Mouse (Mus musculus) heart, embryonic 11.5 days (tissue): ENCODE measurements around the gene Igf2r. TPM values are rescaled to one million over a fixed set of nuclear protein-coding genes. Genes with fewer than 3 reads are reported as not detected.

ENCODE experiments used
- ATAC-seq: fragments of 200-750 bp; cut with Nextera tagmentation; replicated peaks from 2 replicates; pipeline ENCODE4 v1.8.0; 2017; ENCODE audit warnings: moderate library complexity; ENCODE audit not compliant: insufficient number of reproducible peaks, low FRiP score, low TSS enrichment
- H3K27ac ChIP-seq: fragments of 300-500 bp; sonication (generic); 2 replicates; pipeline ENCODE4 v1.5.1; 2014; ENCODE audit warnings: mild to moderate bottlenecking, low read depth, low read length
- H3K27me3 ChIP-seq: fragments of 300-500 bp; sonication (generic); 2 replicates; pipeline ENCODE4 v1.6.1; 2014; ENCODE audit warnings: mild to moderate bottlenecking, low read length, mixed read lengths; ENCODE audit not compliant: control insufficient read depth, insufficient read depth
- H3K36me3 ChIP-seq: fragments of 300-500 bp; sonication (generic); 2 replicates; pipeline ENCODE4 v1.6.1; 2014; ENCODE audit warnings: mild to moderate bottlenecking, low read length, moderate library complexity, mixed read lengths; ENCODE audit not compliant: control insufficient read depth, insufficient read depth
- H3K4me1 ChIP-seq: fragments of 300-500 bp; sonication (generic); 2 replicates; pipeline ENCODE4 v1.6.1; 2014; ENCODE audit warnings: low read length; ENCODE audit not compliant: control insufficient read depth, insufficient read depth
- H3K4me2 ChIP-seq: fragments of 300-500 bp; sonication (generic); 2 replicates; pipeline ENCODE4 v1.6.1; 2014; ENCODE audit warnings: mild to moderate bottlenecking, moderate library complexity
- H3K4me3 ChIP-seq: fragments of 300-500 bp; sonication (generic); 2 replicates; pipeline ENCODE4 v1.5.1; 2014; ENCODE audit warnings: low read depth, low read length
- H3K9ac ChIP-seq: fragments of 300-500 bp; sonication (generic); 2 replicates; pipeline ENCODE4 v1.6.1; 2014; ENCODE audit warnings: mild to moderate bottlenecking, low read depth, low read length, moderate library complexity
- H3K9me3 ChIP-seq: fragments of 300-500 bp; sonication (generic); replicated peaks from 2 replicates; pipeline ENCODE4 v1.6.1; 2016; ENCODE audit warnings: low read length; ENCODE audit not compliant: control insufficient read depth
- WGBS: fragments of 180-500 bp; shearing (Covaris S2); extraction: QIAGEN DNeasy Blood & Tissue Kit; methylation state at CpG from one replicate; pipeline ENCODE4 v1.1.7; 2014; ENCODE audit not compliant: insufficient replicate concordance; 5-methylcytosine and 5-hydroxymethylcytosine counted together
- polyA plus RNA-seq: library from polyadenylated mRNA; unstranded; fragments of >200 nt; fragmentation: Nextera tagmentation; extraction: Ambion mirVana; gene quantifications from 2 replicates; pipeline ENCODE4 v1.2.1, GENCODE M21; 2014

Gene Igf2r
- polyA plus RNA-seq, 1 experiment from 2014 or later, result 199 TPM

DNA sequence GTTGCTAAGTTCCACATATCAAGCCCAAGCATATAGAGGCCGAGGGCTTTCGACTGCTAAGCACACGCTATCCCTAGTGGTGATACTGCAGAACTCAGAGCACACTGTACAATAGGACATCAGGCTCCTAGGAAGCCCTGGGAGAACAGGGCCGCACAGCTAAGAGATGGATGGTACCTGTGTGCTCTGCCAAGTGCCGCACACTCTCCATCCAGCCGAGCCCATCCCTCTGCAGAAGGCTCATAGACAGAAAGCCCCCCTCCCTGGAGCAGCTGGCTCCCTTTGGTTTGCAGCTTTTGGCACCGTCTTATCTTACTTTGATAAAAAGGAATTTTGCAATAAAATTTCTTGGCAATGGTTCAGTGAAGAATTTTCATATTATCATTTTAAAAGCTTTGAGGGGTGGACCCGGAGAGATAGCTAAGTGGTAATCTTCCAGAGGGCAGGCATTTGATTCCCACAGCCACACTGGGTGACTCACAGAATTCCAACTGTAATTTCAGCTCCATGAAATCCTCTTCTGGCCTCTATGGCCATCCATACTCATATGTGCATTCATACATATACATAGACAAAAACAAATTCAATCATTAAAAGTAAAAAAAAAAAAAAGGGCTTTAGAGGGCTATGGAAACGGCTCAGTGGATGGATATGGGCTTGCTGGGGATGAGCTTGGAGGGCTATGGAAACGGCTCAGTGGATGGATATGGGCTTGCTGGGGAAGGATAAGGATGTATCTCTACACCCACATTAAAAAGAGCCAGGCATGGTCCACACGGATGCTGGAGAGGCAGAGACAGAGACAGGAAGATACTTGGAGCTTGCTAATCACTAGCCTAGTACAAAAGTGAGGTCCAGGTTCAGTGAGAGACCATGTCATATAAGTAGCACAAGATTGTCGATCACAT is 30.2 kb upstream of the Igf2r start:
- 55% methylated on average over 12 of the region's 12 CpGs for WGBS
- H3K4me2 ChIP-seq, result no peak overlapping the region
- no peaks in the 10 kb centered on the region for H3K27me3 ChIP-seq
- no peak overlapping the region for H3K9ac ChIP-seq
- no peaks in the 10 kb centered on the region for H3K36me3 ChIP-seq
- ATAC-seq, result peak; percentile 69; the same call in 1 of the 2 replicates
- H3K27ac ChIP-seq, result peak overlapping the region; percentile 81
- no peak overlapping the region for H3K4me3 ChIP-seq
- H3K4me1 ChIP-seq, result peaks cover 24% of the 10 kb centered on the region
- no peaks in the 10 kb centered on the region for H3K9me3 ChIP-seq

DNA sequence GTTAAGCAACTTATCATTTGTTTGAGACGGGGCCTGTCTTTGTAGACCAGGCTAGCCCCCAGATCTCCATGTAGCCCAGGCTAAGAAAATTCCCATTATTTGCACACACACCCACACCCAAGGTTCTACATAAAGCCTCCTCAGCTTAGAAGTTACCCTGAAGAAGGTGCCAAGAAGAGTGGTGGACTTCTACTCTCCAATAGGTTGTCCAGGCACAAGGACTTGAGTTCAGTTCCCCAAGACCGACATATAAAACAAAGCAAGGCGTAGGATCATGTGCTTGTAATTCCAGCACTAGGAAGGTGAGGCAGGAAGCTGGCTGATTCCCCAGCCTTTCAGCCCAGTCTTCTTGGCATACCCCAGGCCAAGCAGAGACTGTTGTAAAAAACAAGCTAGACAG is 29.1 kb upstream of the Igf2r start:
- Histone ChIP-seq H3K4me3 (no peak overlapping the region), H3K4me2 (no peak overlapping the region), H3K4me1 (peaks cover 35% of the 10 kb centered on the region), H3K27ac (peak overlapping the region; percentile 81), H3K27me3 (no peaks in the 10 kb centered on the region), H3K36me3 (no peaks in the 10 kb centered on the region), H3K9me3 (no peaks in the 10 kb centered on the region), H3K9ac (no peak overlapping the region)
- WGBS, result 89% methylated on average over 3 of the region's 3 CpGs
- ATAC-seq, result no peak

DNA sequence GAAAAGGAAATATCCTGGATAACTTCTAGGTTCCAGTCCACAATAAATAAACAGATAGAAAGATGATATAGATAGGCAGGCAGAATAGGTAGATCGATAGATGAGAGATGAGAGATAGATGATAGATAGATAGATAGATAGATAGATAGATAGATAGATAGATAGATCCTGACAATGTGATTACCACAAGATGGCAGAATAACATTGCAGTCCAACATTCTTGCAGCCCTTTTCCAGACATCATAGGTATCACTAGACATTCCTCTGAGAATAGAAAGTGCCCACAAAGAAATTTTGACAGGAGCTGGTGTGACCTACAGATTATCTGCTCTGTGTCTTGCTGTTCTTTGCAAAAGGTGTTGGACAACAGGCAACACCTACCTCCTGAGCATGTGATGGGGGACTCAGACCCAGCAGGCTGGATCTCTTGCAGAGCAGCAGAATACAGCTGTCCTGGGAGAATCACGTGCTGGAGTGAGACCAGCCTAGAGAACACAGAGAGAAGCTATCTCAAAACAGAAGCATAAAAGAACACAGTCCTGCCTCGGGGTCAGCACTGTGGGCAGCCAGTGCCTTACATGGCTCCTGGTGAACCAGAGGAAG is 28.1 kb upstream of the Igf2r start:
- H3K9me3 ChIP-seq, result no peaks in the 10 kb centered on the region
- H3K4me1 ChIP-seq, result peaks cover 43% of the 10 kb centered on the region
- no peaks in the 10 kb centered on the region for H3K36me3 ChIP-seq
- H3K27ac ChIP-seq, result peak overlapping the region; percentile 81
- no peak overlapping the region for H3K4me3 ChIP-seq
- 46% methylated on average over 3 of the region's 3 CpGs for WGBS
- 0 out of 2 replicates have a peak, but pooled peaks have one; percentile 4 for ATAC-seq
- no peaks in the 10 kb centered on the region for H3K27me3 ChIP-seq
- no peak overlapping the region for H3K4me2 ChIP-seq
- H3K9ac ChIP-seq, result no peak overlapping the region

DNA sequence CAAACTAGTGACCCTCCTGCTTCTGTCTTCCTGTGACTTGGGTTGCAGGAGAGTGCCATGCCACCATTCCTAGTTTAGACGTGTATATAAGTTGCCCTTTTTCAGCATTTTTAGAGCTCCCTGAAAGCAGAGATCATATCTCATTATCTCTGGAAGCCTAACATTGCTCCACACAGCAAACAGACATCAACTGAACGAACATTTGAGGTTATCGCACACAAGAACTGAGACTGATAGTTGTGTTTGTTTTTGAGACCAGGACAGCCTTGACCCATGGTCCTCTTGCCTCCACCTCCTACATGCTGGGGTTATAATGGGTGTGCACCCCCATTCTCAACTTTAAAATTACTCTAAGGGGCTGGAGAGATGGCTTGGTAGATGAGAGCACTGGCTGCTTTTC is 27.2 kb upstream of the Igf2r start:
- Histone ChIP-seq H3K27ac (peak overlapping the region; percentile 41), H3K9me3 (no peaks in the 10 kb centered on the region), H3K27me3 (no peaks in the 10 kb centered on the region), H3K4me3 (no peak overlapping the region), H3K9ac (no peak overlapping the region), H3K36me3 (no peaks in the 10 kb centered on the region), H3K4me1 (peaks cover 50% of the 10 kb centered on the region), H3K4me2 (no peak overlapping the region)
- WGBS, result 58% methylated on average over 3 of the region's 3 CpGs
- ATAC-seq, result no peak

DNA sequence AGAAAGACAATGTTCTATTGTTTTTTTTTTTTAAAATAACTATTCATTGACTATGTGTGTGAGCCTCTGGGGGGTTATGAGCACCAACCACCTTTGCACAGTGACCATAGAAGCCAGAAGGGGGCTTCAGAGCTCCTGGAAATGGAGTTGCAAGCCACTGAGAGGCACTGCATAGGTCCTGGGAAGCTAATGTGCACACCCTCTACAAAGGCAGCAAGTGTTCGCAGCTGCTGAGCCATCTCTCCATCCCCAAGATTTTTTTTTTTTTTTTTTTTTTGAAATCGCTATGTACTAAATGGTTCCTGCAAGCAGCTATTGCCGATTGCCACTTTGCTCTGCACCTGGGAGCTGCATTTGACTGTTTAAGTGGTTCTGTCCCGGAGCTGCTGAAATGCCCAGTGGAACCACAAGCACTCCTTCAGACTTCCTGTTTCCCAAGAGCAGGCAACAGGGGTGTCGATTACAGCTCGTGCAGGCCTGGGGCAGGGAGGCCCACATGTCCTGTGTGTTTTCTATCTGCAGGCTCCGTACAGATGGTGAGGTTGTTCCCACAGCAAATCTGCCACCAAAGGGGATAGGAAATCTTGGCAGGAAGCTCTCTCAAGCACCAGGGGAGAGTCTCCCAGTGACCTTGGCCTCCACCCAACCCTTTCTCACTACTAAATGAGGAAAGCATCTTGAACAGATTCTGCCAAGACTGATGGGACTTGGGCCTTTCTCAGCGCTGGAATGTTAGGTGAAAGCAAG is 24.4 kb upstream of the Igf2r start:
- Histone ChIP-seq H3K27me3 (no peaks in the 10 kb centered on the region), H3K9me3 (no peaks in the 10 kb centered on the region), H3K4me3 (no peak overlapping the region), H3K9ac (no peak overlapping the region), H3K27ac (peak overlapping the region; percentile 82), H3K36me3 (no peaks in the 10 kb centered on the region), H3K4me2 (no peak overlapping the region), H3K4me1 (peaks cover 59% of the 10 kb centered on the region)
- ATAC-seq, result 0 out of 2 replicates have a peak, but pooled peaks have one; percentile 15
- WGBS, result 34% methylated on average over 8 of the region's 8 CpGs

DNA sequence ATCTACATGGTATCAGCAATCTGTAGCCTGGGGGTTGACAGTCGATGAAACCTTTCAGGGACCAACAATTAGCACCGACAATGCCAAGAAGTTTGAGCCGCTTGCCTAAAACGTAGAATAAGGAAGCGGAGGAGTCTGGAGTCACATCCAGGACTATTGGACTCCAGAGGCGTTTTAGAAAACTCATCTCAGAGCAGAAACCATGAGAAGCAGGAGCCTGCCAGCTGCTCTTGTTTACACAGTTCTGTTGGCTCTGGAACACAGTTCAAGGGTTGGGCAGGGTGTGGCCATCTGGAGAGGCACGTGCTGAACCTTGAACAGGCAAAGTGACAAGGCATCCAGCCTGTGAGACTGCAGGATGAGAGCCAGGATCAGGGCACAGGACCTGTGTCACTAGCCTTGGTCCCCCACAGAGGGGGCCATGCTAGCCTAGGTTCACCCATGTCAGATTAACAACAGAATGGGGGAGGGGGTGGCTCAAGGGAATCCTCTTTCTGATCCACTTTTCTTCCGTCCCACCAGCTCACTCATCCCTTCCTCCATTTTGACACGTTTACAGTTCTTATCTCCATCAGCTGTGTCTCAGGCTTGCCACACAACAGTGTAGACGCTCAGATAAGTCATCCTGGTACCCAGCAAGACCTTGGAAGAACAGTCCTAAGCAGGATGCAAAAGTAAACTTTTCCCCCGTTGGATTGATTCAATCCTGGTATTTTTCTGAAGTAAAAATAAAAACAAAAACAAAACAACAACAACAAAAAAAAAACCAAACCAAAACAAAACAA is 23.1 kb upstream of the Igf2r start:
- 46% methylated on average over 11 of the region's 11 CpGs for WGBS
- no peak for ATAC-seq
- H3K27me3 ChIP-seq, result no peaks in the 10 kb centered on the region

DNA sequence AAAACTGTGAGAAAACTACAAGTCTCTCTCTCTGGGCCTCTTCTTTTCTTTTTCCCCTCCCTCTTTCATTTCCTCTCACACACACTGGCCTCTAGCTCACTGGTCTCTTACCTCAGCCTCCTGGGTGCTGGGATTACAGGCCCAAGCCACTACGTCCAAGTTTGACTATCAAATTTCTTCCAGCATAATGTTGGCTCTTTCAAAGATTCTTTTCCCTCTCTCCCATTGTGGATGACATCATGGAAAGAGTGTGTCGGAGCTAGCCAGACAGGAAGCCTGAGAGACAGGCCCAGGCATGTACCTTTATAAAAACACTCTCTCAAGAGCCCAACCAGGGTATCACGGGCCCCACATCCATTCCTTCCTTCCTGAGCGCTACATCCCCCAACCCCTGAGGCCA is 22.0 kb upstream of the Igf2r start:
- Histone ChIP-seq H3K9ac (peak overlapping the region; percentile 13; the same call in 1 of the 2 replicates), H3K4me3 (no peak overlapping the region), H3K27ac (peak overlapping the region; percentile 98), H3K4me1 (peaks cover 48% of the 10 kb centered on the region), H3K27me3 (no peaks in the 10 kb centered on the region), H3K4me2 (peak overlapping the region; percentile 29), H3K9me3 (peaks cover 7% of the 10 kb centered on the region; the same call in 1 of the 2 replicates), H3K36me3 (peaks cover 15% of the 10 kb centered on the region)
- ATAC-seq, result peak; percentile 32; the same call in 1 of the 2 replicates
- WGBS, result 14% methylated on average over 4 of the region's 4 CpGs

More for the DNA sequence above, 23.1 kb upstream of the Igf2r start:
- Histone ChIP-seq H3K9me3 (peaks cover 7% of the 10 kb centered on the region; the same call in 1 of the 2 replicates), H3K4me3 (no peak overlapping the region), H3K4me2 (no peak overlapping the region), H3K27ac (peak overlapping the region; percentile 98), H3K9ac (no peak overlapping the region), H3K36me3 (peaks cover 10% of the 10 kb centered on the region), H3K4me1 (peaks cover 50% of the 10 kb centered on the region)

DNA sequence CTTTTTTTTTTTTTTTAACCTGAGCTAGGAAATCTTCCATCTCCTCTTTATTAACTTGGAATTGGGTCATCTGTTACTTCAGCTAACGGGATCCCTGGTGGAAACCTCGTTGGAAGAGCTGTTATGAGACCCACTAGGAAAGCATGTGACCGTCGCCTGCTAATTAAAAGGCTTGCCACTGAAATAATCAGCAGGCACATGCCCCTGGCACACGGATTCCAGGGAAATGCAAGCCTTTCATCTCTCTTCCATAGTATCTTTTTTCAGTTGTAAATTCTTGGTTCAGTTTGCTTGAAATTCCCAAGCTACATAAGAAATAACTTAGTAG is 21.6 kb upstream of the Igf2r start:
- peaks cover 7% of the 10 kb centered on the region; the same call in 1 of the 2 replicates for H3K9me3 ChIP-seq

More for the DNA sequence above, 21.6 kb upstream of the Igf2r start:
- H3K27me3 ChIP-seq, result no peaks in the 10 kb centered on the region
- peak overlapping the region; percentile 13; the same call in 1 of the 2 replicates for H3K9ac ChIP-seq
- no peak overlapping the region for H3K4me3 ChIP-seq
- peak; percentile 5; the same call in 1 of the 2 replicates for ATAC-seq
- H3K27ac ChIP-seq, result peak overlapping the region; percentile 98
- peaks cover 48% of the 10 kb centered on the region for H3K4me1 ChIP-seq
- peaks cover 15% of the 10 kb centered on the region for H3K36me3 ChIP-seq
- peak overlapping the region; percentile 29 for H3K4me2 ChIP-seq
- WGBS, result 11% methylated on average over 5 of the region's 5 CpGs
